Mouse (Mus musculus) stomach, postnatal 0 days (tissue): ENCODE data around the gene Itgae.

ENCODE experiments used
- CTCF ChIP-seq: IDR thresholded peaks from 2 replicates; pipeline ENCODE4 v1.5.1; 2016; ENCODE audit warnings: antibody characterized with exemption, low read depth, mild to moderate bottlenecking, moderate library complexity
- EP300 ChIP-seq: optimal IDR thresholded peaks from 2 replicates; pipeline ENCODE3; 2016; ENCODE audit warnings: antibody characterized with exemption

DNA sequence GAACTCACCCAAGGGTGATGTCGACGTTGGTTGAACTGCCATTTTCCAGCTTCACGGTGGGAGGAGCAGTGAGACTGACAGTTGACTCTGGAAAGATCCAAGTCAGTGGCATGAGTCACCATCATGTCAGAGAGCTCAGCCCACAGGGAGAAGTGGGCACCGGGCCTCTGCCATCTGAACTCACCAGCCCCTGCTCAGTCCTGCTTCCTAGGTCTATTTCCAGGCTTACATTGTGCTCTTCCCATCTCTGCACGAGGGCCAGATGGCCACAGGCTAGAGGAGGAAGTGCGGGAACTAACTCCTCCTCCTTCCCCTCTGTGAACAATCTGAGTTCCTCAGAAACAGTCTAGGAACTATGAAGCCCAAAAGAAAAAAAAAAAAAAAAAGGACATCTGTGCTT, 102.7 kb downstream of the Itgae start:
- no peak for TF ChIP-seq CTCF
- no peak for TF ChIP-seq EP300
